Mouse (Mus musculus) left cerebral cortex, postnatal 25 days (tissue): ENCODE data around the gene Crtc3. TPM values are rescaled to one million over a fixed set of nuclear protein-coding genes. Genes with fewer than 3 reads are reported as not detected.

Experiments used
- DNase-seq, 2 experiments: peaks; one replicate each; pipeline ENCODE4 v3.0.0; 2022; ENCODE audit warnings: low spot score in 2 of 2, mixed read lengths in 1 of 2
- intact Hi-C: fragments of 180-260 bp; cut with DNase I; formaldehyde crosslinking; loops from one replicate; pipeline ENCODE4 v1.15.1; 2025
- total RNA-seq, 2 experiments: library from RNA; stranded (reverse); gene quantifications; 2 replicates each; pipeline ENCODE4 v1.2.3; 2021

Crtc3 gene
- total RNA-seq, 2 experiments from 2014 or later, result 12.7 to 13.4 TPM

- DNase-seq, result peak in 1 of 2 experiments; percentile 9
- intact Hi-C loops, result loop anchor here (2.0 to 5.0 kb wide), 3 partner anchors 26 to 72 kb away; no protein-coding TSS in a partner anchor
Measured at GRCm38 (mm10) chr7:80689221-80689591, 529 bp upstream of the Crtc3 start.

GRCm38 (mm10) chr7:80687721-80688555 is 739 bp downstream of the Crtc3 start:
- DNase-seq, result peak; percentile 66 to 71
- intact Hi-C loops, result loop anchor here (2.0 to 5.0 kb wide), 3 partner anchors 25 to 71 kb away; no protein-coding TSS in a partner anchor

GRCm38 (mm10) chr7:80685639-80686038 is 3.0 kb downstream of the Crtc3 start:
- no peak for DNase-seq
- intact Hi-C loops, result loop anchor here (5.0 kb wide), 2 partner anchors 33 to 68 kb away; no protein-coding TSS in a partner anchor

- DNase-seq, result no peak
- intact Hi-C loops, result no loop called here
Measured at GRCm38 (mm10) chr7:80682630-80683029, 6.0 kb downstream of the Crtc3 start.

- DNase-seq, result no peak
- intact Hi-C loops, result no loop called here
Measured at GRCm38 (mm10) chr7:80680218-80680847, 8.3 kb downstream of the Crtc3 start.

- intact Hi-C loops, result no loop called here
- no peak for DNase-seq
Measured at GRCm38 (mm10) chr7:80672323-80672722, 16.4 kb downstream of the Crtc3 start.

- DNase-seq, result no peak
- intact Hi-C loops, result no loop called here
Measured at GRCm38 (mm10) chr7:80670889-80671288, 17.8 kb downstream of the Crtc3 start.

GRCm38 (mm10) chr7:80667190-80667589 is 21.5 kb downstream of the Crtc3 start:
- DNase-seq, result no peak
- intact Hi-C loops, result no loop called here

GRCm38 (mm10) chr7:80666198-80666915 is 22.3 kb downstream of the Crtc3 start:
- intact Hi-C loops, result no loop called here
- no peak for DNase-seq

- no peak for DNase-seq
- intact Hi-C loops, result no loop called here
Measured at GRCm38 (mm10) chr7:80661082-80661481, 27.6 kb downstream of the Crtc3 start.

- DNase-seq, result peak; percentile 54 to 78
- intact Hi-C loops, result no loop called here
Measured at GRCm38 (mm10) chr7:80660619-80661018, 28.1 kb downstream of the Crtc3 start.

GRCm38 (mm10) chr7:80657896-80658295 is 30.8 kb downstream of the Crtc3 start:
- no peak for DNase-seq
- intact Hi-C loops, result no loop called here

GRCm38 (mm10) chr7:80655350-80656013 is 33.2 kb downstream of the Crtc3 start:
- intact Hi-C loops, result no loop called here
- peak; percentile 47 to 61 for DNase-seq

GRCm38 (mm10) chr7:80654926-80655325 is 33.8 kb downstream of the Crtc3 start:
- intact Hi-C loops, result loop anchor here (5.0 kb wide), 1 partner anchor 32 kb away; the partner anchor contains the start of gene Crtc3
- DNase-seq, result no peak

- intact Hi-C loops, result loop anchor here (5.0 kb wide), 1 partner anchor 33 kb away; the partner anchor contains the start of gene Crtc3
- no peak for DNase-seq
Measured at GRCm38 (mm10) chr7:80654393-80654792, 34.3 kb downstream of the Crtc3 start.

- no peak for DNase-seq
- intact Hi-C loops, result loop anchor here (5.0 kb wide), 1 partner anchor 33 kb away; the partner anchor contains the start of gene Crtc3
Measured at GRCm38 (mm10) chr7:80653971-80654370, 34.7 kb downstream of the Crtc3 start.

GRCm38 (mm10) chr7:80653077-80653476 is 35.6 kb downstream of the Crtc3 start:
- DNase-seq, result no peak
- intact Hi-C loops, result loop anchor here (5.0 kb wide), 1 partner anchor 34 kb away; the partner anchor contains the start of gene Crtc3

GRCm38 (mm10) chr7:80652289-80652688 is 36.4 kb downstream of the Crtc3 start:
- DNase-seq, result no peak
- intact Hi-C loops, result loop anchor here (5.0 kb wide), 1 partner anchor 35 kb away; the partner anchor contains the start of gene Crtc3

- DNase-seq, result peak; percentile 22 to 68
- intact Hi-C loops, result no loop called here
Measured at GRCm38 (mm10) chr7:80647437-80647871, 41.2 kb downstream of the Crtc3 start.
